14 mouse cellular contexts compared by ENCODE assay signal in the genomic region with DNA sequence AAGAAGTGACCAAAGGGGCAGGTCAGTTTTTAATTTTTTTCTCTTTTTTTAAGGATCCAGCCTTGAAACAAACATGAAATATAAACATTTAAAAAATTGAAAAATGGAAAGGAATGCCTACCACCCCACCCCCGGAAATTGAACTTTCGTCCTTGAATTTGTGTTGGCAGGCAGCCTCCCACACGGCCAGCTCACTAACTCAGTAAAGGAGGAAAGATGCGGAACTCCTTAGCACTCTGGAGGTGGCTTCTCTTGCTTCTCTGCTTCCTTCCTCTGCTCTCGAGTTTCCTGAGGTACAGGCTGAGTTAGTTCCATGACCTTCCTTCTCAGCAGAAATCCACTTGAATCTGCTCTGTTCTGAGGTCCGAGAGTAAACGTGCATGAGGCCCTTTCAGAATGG. TPM values are rescaled to one million over a fixed set of nuclear protein-coding genes. Genes with fewer than 3 reads are reported as not detected.
DNase-seq lines count a peak whose midpoint lies in the region; ATAC-seq and TF ChIP-seq lines count a peak whose summit lies in the region.
"Had no signal": no experiment of that assay in that cellular context is flagged by ENCODE, and none has a peak within 500 bp of the region (broad histone marks: within the 10 kb centered on the region; RNA-seq: fewer than 3 reads in every experiment).

No protein-coding gene starts in this region.

- peaks cover 35% of the 10 kb centered on the region for H3K4me1 ChIP-seq in intestine, embryonic 14.5 days (replicated peaks; ENCODE audit: control insufficient read depth, insufficient read depth, low read length)
- H3K4me1 ChIP-seq in intestine, postnatal 0 days (replicated peaks; ENCODE audit: control insufficient read depth, insufficient read depth, low read length) = peaks cover 6% of the 10 kb centered on the region
- H3K4me1 ChIP-seq in lung, embryonic 16.5 days (replicated peaks; ENCODE audit: control insufficient read depth, insufficient read depth, low read length) = peaks cover 33% of the 10 kb centered on the region
- peaks cover 20% of the 10 kb centered on the region for H3K4me1 ChIP-seq in stomach, embryonic 15.5 days

- H3K4me3 ChIP-seq in intestine, embryonic 14.5 days (ENCODE audit: low read depth, low read length) = no peak overlapping the region
- H3K4me3 ChIP-seq in intestine, postnatal 0 days (ENCODE audit: low read depth, low read length) = no peak overlapping the region
- H3K4me3 ChIP-seq in lung, embryonic 16.5 days (ENCODE audit: low read length) = no peak overlapping the region
- H3K4me3 ChIP-seq in stomach, embryonic 15.5 days (replicated peaks) = no peak overlapping the region
- H3K4me3 ChIP-seq: layer of hippocampus, adult 2 months; left cerebral cortex, adult 2 months; midbrain, embryonic 13.5 days had no signal

- ATAC-seq in intestine, embryonic 14.5 days (replicated peaks; ENCODE audit: low FRiP score, low TSS enrichment, low read depth) = no peak
- ATAC-seq in intestine, postnatal 0 days = no peak
- ATAC-seq in lung, embryonic 16.5 days (ENCODE audit: low read depth) = no peak
- no peak for ATAC-seq in stomach, embryonic 15.5 days (ENCODE audit: insufficient read depth, low FRiP score, low read depth)
- ATAC-seq: midbrain, embryonic 13.5 days had no signal

- H3K4me2 ChIP-seq in intestine, embryonic 14.5 days (ENCODE audit: low read length) = no peak overlapping the region
- no peak overlapping the region for H3K4me2 ChIP-seq in intestine, postnatal 0 days (replicated peaks; ENCODE audit: low read depth)
- H3K4me2 ChIP-seq in lung, embryonic 16.5 days (ENCODE audit: low read depth, low read length) = no peak overlapping the region
- no peak overlapping the region for H3K4me2 ChIP-seq in stomach, embryonic 15.5 days
- H3K4me2 ChIP-seq: midbrain, embryonic 13.5 days had no signal

- no peak for DNase-seq in intestine, embryonic 14.5 days (ENCODE audit: low spot score)
- DNase-seq in lung, adult 18-20 months = no peak
- peak; percentile 62 for DNase-seq in adrenal gland, postnatal 10 days
- no peak for DNase-seq in ovary, adult 18-20 months (ENCODE audit: low spot score)
- DNase-seq: cerebellum, postnatal 14 days; heart, postnatal 14 days had no signal

- H3K9me3 ChIP-seq in intestine, embryonic 14.5 days (ENCODE audit: control insufficient read depth, low read length) = no peaks in the 10 kb centered on the region
- no peaks in the 10 kb centered on the region for H3K9me3 ChIP-seq in intestine, postnatal 0 days (ENCODE audit: control insufficient read depth)
- H3K9me3 ChIP-seq in lung, embryonic 16.5 days (ENCODE audit: control insufficient read depth, low read length) = no peaks in the 10 kb centered on the region
- H3K9me3 ChIP-seq in stomach, embryonic 15.5 days = no peaks in the 10 kb centered on the region
- H3K9me3 ChIP-seq: midbrain, embryonic 13.5 days had no signal

- no peak overlapping the region for H3K9ac ChIP-seq in intestine, embryonic 14.5 days (ENCODE audit: low read length)
- no peak overlapping the region for H3K9ac ChIP-seq in intestine, postnatal 0 days (ENCODE audit: low read depth, low read length)
- H3K9ac ChIP-seq in lung, embryonic 16.5 days (ENCODE audit: low read length) = no peak overlapping the region
- H3K9ac ChIP-seq in stomach, embryonic 15.5 days = no peak overlapping the region
- H3K9ac ChIP-seq: midbrain, embryonic 13.5 days had no signal

- H3K36me3 ChIP-seq in intestine, embryonic 14.5 days (ENCODE audit: control insufficient read depth, insufficient read depth, low read length) = peaks cover 6% of the 10 kb centered on the region; the same call in 1 of the 2 replicates
- no peaks in the 10 kb centered on the region for H3K36me3 ChIP-seq in intestine, postnatal 0 days (ENCODE audit: control insufficient read depth, insufficient read depth)
- H3K36me3 ChIP-seq in lung, embryonic 16.5 days (ENCODE audit: control insufficient read depth, insufficient read depth, low read length) = peaks cover 6% of the 10 kb centered on the region
- no peaks in the 10 kb centered on the region for H3K36me3 ChIP-seq in stomach, embryonic 15.5 days
- H3K36me3 ChIP-seq: midbrain, embryonic 13.5 days had no signal

- H3K27ac ChIP-seq in intestine, embryonic 14.5 days (ENCODE audit: low read depth) = 0 out of 2 replicates have a peak overlapping the region, but pooled peaks have one; percentile 8
- H3K27ac ChIP-seq in intestine, postnatal 0 days (ENCODE audit: low read depth, low read length) = no peak overlapping the region
- H3K27ac ChIP-seq in lung, embryonic 16.5 days (ENCODE audit: low read length) = peak overlapping the region; percentile 7; the same call in 1 of the 2 replicates
- H3K27ac ChIP-seq in stomach, embryonic 15.5 days = 0 out of 2 replicates have a peak overlapping the region, but pooled peaks have one; percentile 6
- H3K27ac ChIP-seq: layer of hippocampus, adult 2 months; left cerebral cortex, adult 2 months; macrophage; midbrain, embryonic 13.5 days had no signal

- no peak for TF ChIP-seq CTCF in intestine, postnatal 0 days (IDR thresholded peaks at IDR 0.05; ENCODE audit: low read depth)

- WGBS in intestine, embryonic 14.5 days = 39% methylated on average over 7 of the region's 7 CpGs
- 45% methylated on average over 7 of the region's 7 CpGs for WGBS in intestine, postnatal 0 days
- WGBS in lung, embryonic 16.5 days = 9% methylated on average over 7 of the region's 7 CpGs
- 30% methylated on average over 7 of the region's 7 CpGs for WGBS in stomach, embryonic 15.5 days

- no peaks in the 10 kb centered on the region for H3K27me3 ChIP-seq in intestine, embryonic 14.5 days (replicated peaks; ENCODE audit: control insufficient read depth, insufficient read depth, low read length)
- no peaks in the 10 kb centered on the region for H3K27me3 ChIP-seq in intestine, postnatal 0 days (replicated peaks; ENCODE audit: control insufficient read depth, insufficient read depth, low read length)
- H3K27me3 ChIP-seq in lung, embryonic 16.5 days (ENCODE audit: control insufficient read depth, insufficient read depth, low read depth, low read length) = no peaks in the 10 kb centered on the region
- no peaks in the 10 kb centered on the region for H3K27me3 ChIP-seq in stomach, embryonic 15.5 days (replicated peaks)
- H3K27me3 ChIP-seq: CH12.LX had no signal

RNA-seq across cellular contexts. Expression of a gene that starts 4.7 kb away (rescaled TPM):
- polyA plus RNA-seq in intestine, embryonic 14.5 days (2014; fragmentation: Nextera tagmentation; extraction: Ambion mirVana) = 42.4 and 46.0 TPM in 2 replicates
- polyA plus RNA-seq in intestine, postnatal 0 days (2015; fragmentation: Nextera tagmentation; extraction: Ambion mirVana) = 21.0 and 21.4 TPM in 2 replicates
- polyA plus RNA-seq in lung, embryonic 16.5 days (2015; fragmentation: Nextera tagmentation; extraction: Ambion mirVana) = 116 and 137 TPM in 2 replicates
- total RNA-seq in adrenal gland, postnatal 10 days (2021) = 10 to 100 TPM; 36.3 to 40.2 TPM
- polyA plus RNA-seq in stomach, embryonic 15.5 days (2015; fragmentation: Nextera tagmentation; extraction: Ambion mirVana) = 44.7 and 58.3 TPM in 2 replicates

RNA-seq across cellular contexts. Expression of a gene that starts 37.8 kb away (rescaled TPM):
- polyA plus RNA-seq in intestine, embryonic 14.5 days (2014; fragmentation: Nextera tagmentation; extraction: Ambion mirVana) = 248 and 249 TPM in 2 replicates
- polyA plus RNA-seq in intestine, postnatal 0 days (2015; fragmentation: Nextera tagmentation; extraction: Ambion mirVana) = 62.1 and 64.2 TPM in 2 replicates
- polyA plus RNA-seq in lung, embryonic 16.5 days (2015; fragmentation: Nextera tagmentation; extraction: Ambion mirVana) = 220 and 239 TPM in 2 replicates
- 100 to 1,000 TPM; 130 to 141 TPM for total RNA-seq in adrenal gland, postnatal 10 days (2021)
- polyA plus RNA-seq in stomach, embryonic 15.5 days (2015; fragmentation: Nextera tagmentation; extraction: Ambion mirVana) = 188 and 214 TPM in 2 replicates
